Mouse (Mus musculus) layer of hippocampus, adult 9-10 months (tissue): Measurements from ENCODE around the gene Nck2.

Source experiments
- DNase-seq: peaks from one replicate; pipeline ENCODE4 v3.0.0; 2022; ENCODE audit warnings: low spot score

Gene Nck2

GRCm38 (mm10) chr1:43574793-43575304 is 130.5 kb downstream of the Nck2 start:
- DNase-seq, result no peak

GRCm38 (mm10) chr1:43577371-43577770 is 133.0 kb downstream of the Nck2 start:
- no peak for DNase-seq

GRCm38 (mm10) chr1:43583564-43583963 is 139.2 kb downstream of the Nck2 start:
- no peak for DNase-seq

DNA sequence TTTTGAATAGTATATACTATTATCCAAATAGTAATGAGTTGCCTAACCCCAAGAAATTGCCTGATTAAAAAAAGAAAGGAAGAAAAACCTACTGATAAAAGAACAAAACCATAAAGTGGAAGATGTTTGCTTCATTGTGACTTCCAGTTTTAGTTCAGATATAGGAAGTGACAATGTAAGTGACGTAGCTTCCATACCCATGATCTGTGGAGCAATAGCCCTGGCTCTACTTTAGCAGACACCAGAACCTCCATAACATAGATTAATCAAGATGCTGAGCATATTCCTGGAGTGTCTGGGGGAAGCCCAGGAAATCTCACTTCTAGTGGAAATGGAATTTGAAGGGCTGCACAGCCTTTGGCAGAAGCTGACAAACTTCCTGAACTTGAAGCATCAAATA is 144.6 kb downstream of the Nck2 start:
- DNase-seq, result no peak

- no peak for DNase-seq
Measured at GRCm38 (mm10) chr1:43589910-43590309, 145.5 kb downstream of the Nck2 start.

- DNase-seq, result no peak
Measured at GRCm38 (mm10) chr1:43590727-43591126, 146.3 kb downstream of the Nck2 start.

DNA sequence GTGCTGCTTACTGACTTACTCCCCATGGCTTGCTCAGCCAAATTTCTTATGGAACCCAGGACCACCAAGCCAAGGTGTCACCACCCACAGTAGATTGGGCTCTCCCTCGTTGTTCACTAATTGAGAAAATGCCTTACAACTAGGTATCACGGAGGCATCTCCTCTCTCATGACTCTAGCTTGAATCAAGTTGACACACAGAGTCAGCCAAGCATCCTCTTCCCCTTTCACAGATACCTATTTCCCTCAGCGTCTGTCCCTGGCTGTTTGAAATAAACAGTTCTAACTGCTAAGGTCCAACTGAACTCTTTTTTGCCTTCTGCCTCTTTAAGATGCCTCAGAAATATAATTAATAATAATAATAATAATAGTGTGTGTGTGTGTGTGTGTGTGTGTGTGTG is 148.7 kb downstream of the Nck2 start:
- no peak for DNase-seq

GRCm38 (mm10) chr1:43594738-43595137 is 150.4 kb downstream of the Nck2 start:
- DNase-seq, result no peak

GRCm38 (mm10) chr1:43597731-43598130 is 153.4 kb downstream of the Nck2 start:
- DNase-seq, result no peak

GRCm38 (mm10) chr1:43599483-43599882 is 155.1 kb downstream of the Nck2 start:
- DNase-seq, result no peak

- no peak for DNase-seq
Measured at GRCm38 (mm10) chr1:43601054-43601453, 156.7 kb downstream of the Nck2 start.

DNA sequence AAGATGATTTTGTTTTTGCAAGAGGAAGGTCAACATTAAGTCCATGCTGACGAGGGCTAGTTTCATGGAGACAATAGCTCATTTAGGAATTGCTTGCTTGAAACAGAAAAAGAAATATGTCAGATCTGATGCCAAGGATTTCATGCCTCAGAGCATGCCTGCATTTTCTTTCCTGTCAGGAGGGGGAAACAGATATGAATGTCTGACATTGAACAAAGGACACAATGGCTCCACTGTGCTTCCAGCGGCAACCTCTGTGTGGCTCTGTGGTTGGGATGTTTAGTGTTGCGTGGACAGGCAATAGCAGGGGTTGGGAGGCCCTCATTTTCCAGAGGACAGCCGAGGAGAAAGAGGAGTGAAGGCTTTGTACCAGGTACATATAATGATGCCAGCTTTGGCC is 171.6 kb downstream of the Nck2 start:
- DNase-seq, result no peak
